Mouse (Mus musculus) heart, postnatal 25 days (tissue): ENCODE data around the gene Zkscan5. TPM values are rescaled to one million over a fixed set of nuclear protein-coding genes. Genes with fewer than 3 reads are reported as not detected.

Experiments used
- DNase-seq: peaks from one replicate; pipeline ENCODE4 v3.0.0; 2022; ENCODE audit warnings: low spot score
- intact Hi-C: fragments of 180-260 bp; cut with DNase I; formaldehyde crosslinking; loops from one replicate; pipeline ENCODE4 v1.15.1; 2025
- total RNA-seq, 2 experiments: library from RNA; stranded (reverse); gene quantifications; 2 replicates each; pipeline ENCODE4 v1.2.3; 2021

Zkscan5 gene
- 10 to 100 TPM in 1 of 2 experiments, 1 to 10 TPM in 1; 9.4 to 11.0 TPM for total RNA-seq

DNA sequence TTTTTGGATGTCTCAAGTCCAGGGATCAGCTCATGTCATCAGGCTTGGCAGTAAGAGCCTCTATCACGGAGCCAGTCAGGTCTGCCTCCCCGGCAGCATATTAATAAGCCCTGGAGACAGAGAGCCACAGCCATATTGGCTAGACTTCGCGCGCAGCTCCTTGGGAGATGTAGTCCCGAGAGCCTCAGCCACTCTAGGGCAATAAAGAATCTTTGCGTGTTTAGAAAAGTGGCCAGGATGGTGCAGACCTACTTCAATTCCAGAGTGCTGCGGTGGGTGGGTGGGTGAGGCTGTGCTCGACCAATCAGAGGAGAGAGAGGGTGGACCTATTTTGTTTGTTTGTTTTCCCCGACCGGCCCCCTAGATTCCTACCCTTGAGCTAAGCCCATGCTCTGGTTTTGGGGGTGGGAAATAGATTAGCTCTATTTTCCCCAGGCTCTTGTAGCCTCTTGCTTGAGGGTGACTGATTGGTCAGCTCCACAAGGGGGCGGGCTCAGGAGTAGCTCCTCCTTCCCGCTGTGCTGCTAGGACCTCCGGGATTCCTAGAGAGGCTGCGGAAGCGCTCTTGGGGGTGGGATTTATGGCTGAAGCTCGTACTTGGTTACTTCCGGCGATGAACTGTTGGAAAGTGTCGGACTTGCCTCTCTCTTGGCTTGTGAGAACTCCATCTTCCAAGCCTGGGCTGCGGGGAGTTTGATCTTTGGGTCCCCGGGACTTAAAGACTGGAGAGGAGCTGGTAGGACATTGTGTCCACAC is at the start of gene Zkscan5:
Gene Zkscan5 (plus strand): TSS at position 627 of the 756 bp plus-strand sequence.
- DNase-seq, result peak; percentile 97
- intact Hi-C loops, result loop anchor here (2.0 kb wide), 1 partner anchor 25 kb away; no protein-coding TSS in a partner anchor

DNA sequence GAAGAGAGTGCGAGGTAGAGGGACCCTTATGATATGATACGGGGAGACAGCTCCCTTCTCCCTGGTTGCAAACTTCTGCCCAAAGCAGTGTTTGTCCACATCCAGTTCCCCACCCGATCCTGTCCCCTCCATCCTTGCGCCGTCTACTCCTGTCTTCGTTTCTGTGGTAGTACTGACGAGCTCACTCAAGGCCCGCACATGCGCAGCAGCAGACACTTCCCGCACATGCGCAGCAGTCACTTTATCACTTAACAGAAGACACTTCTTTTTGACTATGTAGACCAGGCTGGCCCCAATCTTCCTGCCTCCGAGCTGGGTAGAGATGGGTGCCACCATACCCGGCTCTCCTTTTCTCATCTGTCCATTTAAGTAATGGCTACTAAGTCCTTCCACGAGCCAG is 43.0 kb upstream of the Zkscan5 start:
- intact Hi-C loops, result no loop called here
- no peak for DNase-seq

DNA sequence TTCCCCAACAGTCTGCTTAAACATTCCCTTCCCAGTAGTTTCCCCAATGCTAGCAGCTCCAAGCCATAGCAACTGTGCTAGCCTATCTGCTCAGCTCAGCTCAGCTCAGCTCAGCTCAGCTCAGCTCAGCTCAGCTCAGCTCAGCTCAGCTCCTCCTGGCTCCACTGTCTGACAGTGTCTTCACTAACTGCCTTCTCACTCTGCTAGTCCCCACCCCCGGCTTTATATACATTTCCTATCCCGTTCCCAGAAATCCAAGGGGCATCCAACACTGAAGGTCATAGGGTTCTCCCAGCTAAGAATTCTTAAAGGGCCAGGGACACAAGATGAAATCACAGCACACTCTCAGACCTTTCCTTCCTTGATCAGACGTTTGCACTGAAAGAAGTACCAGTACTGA is 39.7 kb upstream of the Zkscan5 start:
- no peak for DNase-seq

DNA sequence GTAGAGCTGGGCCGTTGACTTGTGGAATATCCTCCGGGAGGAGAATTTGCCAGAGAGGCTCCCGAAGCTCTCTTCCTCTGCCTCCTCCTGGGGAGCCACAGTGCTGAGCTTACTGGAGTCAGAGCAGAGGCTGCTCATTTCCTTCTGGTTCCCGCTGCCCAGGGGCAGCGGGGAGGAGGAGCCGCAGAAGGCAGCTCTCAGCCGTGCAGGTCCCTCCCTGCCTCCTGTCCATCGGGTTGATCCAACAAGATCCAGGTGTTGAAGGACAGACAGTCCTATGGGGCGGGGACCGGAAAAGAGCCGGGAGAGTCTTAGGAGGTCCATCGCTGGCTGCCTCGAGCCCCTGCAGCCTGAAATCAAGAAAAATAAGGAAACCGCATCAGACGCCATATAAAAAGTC is 39.2 kb upstream of the Zkscan5 start:
- no peak for DNase-seq
- intact Hi-C loops, result no loop called here

More for the DNA sequence above, 39.7 kb upstream of the Zkscan5 start:
- intact Hi-C loops, result no loop called here

DNA sequence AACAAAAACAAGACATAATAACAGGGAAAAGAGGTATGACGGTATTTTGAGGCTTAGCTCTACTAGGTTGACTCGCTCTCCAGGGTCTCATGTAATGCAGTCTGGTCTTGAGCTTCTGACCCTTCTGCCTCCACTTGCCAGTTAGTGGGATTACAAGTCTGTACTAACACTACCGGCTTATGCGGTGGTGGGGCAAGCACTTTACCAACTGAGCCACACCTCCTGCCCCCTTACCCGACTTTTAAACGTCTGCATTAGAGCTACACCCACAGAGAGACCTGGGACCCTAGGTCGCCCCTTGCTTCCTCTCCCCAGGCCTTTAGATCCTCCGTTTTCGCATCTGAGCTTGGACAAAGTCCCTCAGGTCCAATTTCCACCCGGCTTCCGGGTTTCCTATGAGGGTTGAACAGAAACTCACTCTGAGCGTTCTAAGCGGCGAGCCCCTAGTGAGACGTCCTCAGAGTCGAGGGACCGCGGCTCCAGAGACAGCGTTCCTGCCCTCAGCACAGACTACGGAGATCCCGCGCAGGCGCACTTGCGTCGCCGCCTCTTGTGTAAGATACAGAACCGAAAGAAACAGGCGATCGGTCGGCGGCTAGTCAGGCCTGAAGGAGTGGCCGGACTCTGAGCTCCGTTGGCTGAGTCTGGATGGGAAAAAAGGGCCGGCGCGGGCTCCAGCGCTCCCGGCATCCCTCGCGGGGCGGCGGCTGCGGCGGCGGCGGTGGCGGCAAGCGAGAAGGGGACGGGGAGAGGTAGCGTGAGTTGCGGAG is 37.6 kb upstream of the Zkscan5 start, which contains the start of the genes Ptcd1 and Cpsf4:
Gene Ptcd1 (minus strand): TSS at position 573 of the 770 bp plus-strand sequence.
Gene Cpsf4 (plus strand): TSS at position 678 of the 770 bp plus-strand sequence.
- intact Hi-C loops, result loop anchor here (2.0 kb wide), 2 partner anchors 24 to 26 kb away; partner anchors contain the start of genes Bud31 and Pdap1

DNA sequence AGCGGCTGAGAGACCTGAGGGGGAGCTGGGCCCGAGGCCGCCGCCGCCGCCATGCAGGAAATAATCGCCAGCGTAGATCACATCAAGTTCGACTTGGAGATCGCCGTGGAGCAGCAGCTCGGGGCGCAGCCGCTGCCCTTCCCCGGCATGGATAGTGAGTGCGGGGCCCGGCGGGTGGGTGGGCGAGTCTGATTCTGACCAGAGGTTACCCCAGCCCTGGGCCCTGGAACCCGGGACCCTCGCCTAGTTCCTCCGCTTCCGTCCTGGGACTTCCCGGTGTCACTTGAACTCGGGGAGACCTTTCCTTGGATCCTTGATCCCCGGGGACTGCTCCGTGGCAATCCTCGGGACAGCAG is 37.1 kb upstream of the Zkscan5 start:
- intact Hi-C loops, result loop anchor here (2.0 kb wide), 2 partner anchors 24 to 26 kb away; partner anchors contain the start of genes Bud31 and Pdap1
- no peak for DNase-seq

More for the DNA sequence above, 37.6 kb upstream of the Zkscan5 start, which contains the start of the genes Ptcd1 and Cpsf4:
- peak; percentile 97 for DNase-seq

DNA sequence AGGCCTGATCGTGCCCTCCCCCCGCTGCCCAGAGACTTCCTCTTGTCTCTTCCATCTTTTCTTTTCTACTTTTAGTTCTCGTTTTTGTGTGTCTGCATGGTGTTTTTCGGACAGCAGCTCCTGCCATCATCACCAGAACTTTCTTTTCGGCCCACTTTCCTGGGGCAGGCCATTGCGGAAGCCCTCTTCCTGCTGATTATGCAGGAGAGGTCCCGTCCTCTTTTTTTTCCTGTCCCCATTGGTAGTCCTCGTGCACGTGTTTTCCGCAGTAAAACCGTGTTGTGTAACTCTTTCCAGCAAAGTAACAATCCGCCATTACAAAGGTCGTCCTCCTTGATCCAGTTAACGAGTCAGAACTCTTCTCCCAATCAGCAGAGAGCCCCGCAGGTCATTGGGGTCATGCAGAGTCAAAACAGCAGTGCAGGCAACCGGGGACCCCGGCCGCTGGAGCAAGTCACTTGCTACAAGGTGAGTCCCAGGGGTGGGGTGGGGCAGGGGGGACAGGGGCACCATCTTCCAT is 25.8 kb upstream of the Zkscan5 start:
- intact Hi-C loops, result no loop called here
- DNase-seq, result no peak

DNA sequence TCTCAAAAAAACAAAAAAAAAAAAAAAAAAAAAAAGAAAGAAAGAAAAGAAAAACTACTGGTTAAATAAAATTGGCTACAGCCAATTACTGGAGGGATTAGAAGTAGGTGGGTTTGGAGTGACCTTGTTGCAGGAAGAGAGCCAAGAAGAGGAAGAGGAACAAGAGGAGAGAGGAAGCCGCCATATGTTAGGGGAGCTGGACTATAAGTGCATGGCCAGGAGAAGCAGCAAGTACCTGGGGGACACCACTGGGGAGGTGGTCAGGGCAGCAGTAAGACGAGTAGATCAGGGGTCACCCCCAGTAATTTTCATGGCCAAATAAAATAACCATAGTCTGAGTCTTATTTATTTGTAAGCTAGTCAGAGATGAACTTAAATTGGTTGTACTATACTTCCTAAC is 19.1 kb upstream of the Zkscan5 start:
- intact Hi-C loops, result no loop called here
- DNase-seq, result no peak

DNA sequence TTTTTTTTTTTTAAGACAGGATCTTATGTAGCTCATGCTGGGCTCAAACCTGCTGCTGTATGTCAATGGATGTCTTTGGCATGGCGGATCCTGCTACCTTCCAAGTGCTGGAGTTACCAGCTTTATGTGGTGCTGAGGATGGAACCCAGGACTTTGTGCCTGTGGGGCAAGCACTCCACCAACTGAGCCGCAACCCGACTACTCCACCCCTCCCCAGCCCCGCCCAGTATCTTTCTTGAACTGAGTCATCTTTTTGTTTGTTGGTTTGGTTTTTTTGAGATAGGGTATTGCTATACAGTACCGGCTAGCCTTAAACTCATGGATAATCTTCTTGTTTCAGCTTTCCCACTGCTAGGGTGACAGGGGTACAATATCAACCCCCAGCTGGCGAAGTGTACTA is 14.9 kb upstream of the Zkscan5 start:
- DNase-seq, result no peak
- intact Hi-C loops, result no loop called here

DNA sequence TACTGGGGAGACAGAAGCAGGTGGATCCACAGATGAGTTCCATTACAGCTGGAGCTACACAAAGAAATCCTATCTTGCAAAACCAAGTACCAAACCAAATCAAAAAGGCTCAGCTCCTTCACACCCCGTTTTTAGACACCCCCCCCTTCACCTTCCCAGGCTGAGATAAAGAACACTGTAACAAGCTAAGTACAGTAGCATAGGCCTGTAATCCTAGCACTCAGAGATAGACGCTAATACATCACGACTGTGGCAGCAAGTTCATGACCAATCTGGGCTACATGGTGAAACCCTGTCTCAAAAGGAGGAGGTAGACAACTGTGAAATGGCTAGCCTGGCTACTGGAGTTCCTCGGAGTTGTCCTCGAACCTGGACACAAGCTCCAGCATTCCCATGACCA is 14.0 kb upstream of the Zkscan5 start:
- intact Hi-C loops, result loop anchor here (2.0 to 5.0 kb wide), 2 partner anchors 24 to 42 kb away; partner anchors contain the start of genes Cpsf4, Ptcd1 and Zfp655
- DNase-seq, result no peak

DNA sequence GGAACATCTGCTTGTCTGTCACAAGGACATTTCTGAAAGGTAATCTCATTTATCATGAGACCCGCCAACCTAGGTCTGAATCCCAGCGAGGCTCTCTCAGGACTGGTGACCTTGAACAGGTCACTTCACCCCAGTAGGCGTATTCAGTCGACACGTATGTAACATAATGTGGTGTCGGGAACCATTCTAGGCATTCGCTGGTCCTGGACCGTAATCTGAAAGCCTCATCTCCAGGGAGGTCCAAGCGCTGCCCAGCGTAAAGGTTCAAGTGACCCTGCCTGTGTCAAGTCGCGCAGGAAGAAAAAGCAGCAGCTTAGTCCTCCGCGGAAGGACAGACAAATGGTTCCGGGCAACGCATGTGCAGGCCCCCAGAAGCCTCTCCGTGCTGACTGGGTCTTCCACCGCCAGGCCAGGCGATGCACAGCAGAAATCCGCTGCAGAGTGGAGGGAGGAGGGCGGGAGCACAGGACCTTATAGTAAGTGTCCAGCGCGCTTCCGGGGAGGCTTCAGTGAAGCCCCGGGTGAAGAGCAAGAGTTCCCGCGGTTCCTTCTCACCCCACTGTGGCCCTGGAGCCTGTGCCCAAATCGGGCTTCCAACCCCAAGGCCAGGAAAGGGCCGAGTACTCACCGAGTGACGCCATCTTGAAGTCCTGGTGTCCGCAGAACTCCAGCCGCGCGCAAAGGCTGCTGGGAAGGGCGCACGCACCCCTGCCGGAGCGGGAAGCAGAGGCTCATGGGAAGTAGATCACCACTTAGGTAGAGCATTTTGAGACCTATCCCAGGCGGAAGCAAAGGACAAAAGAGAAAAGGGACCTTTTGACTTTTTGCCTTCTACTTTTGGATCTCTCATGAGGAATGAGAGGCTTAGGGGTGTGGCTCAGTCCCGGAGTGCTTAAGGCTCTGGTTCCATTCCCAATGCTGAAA is 13.2 kb upstream of the Zkscan5 start:
- peak; percentile 78 for DNase-seq
- intact Hi-C loops, result loop anchor here (2.0 to 5.0 kb wide), 2 partner anchors 24 to 41 kb away; partner anchors contain the start of genes Cpsf4, Ptcd1 and Zfp655

DNA sequence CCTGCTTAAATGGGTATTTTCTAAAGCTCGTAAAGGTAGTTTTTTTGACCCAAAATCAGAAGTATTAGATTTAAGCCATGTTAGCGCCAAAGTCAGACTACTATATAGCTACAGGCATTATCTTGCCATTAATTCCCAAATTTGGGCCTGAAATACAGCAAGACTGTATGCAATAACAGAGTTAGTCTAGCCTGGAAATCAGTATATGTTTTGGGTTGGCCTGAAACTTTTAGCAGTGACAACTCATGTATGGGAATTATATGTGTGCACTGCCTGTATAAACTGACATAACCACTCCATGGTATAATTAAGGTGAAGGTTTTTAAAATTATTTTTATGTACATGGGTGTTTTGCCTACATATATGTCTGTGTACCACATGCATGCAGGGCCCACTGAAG is 12.4 kb upstream of the Zkscan5 start, which contains the start of gene Atp5j2:
Gene Atp5j2 (minus strand): TSS at position 101 of the 400 bp plus-strand sequence.
- intact Hi-C loops, result loop anchor here (2.0 to 5.0 kb wide), 2 partner anchors 25 to 40 kb away; partner anchors contain the start of genes Cpsf4, Ptcd1 and Zfp655
- DNase-seq, result no peak

DNA sequence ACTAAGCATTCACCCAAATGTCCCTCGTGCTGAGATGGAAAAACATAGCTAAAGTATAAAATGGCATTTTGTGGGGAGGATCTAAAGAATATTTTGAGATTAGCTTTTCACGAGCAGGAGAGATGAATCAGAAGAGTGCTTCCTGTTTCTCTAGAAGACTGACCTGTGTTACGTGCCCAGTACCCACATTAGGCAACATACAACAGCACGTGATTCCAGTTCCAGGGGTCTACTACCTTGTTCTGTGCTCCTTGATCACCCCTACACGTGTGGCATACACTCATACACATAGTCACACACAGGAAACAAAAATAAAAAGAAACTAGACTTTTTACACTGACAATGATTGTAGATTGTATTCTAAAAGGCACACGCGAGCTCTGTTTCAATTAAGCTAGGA is 4.0 kb upstream of the Zkscan5 start:
- intact Hi-C loops, result no loop called here
- no peak for DNase-seq

DNA sequence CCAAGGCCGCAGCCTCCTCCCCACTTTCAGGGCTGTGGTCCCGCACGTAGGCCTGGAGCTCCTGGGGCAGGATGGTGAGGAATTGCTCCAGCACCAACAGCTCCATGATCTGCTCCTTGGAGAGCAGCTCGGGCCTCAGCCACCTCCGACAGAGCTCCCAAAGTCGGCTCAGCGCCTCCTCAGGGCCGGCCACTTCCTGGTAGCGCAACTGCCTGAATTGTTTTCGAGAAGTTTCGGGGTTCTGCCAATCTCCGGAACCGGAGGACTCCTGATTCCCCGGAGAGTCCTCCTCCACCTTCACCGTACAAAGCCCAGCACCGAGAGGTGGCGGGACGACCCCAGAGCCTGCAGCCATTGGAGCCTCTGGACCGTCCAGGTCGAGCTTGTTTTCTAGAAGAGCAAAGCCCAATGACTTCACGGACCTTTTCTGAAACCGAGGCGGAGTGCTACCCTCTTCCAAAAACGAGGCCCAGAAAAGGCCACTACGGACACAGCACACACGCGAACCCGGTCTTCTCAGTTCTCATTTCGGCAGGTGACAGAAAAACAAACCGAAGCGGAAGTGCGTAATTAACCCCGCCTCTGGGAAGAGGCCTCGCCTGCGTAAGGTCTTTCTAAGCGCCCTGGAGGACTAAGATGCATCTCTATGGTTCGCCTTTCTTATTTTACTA is 2.9 kb upstream of the Zkscan5 start, which contains the start of gene Zkscan14:
Gene Zkscan14 (minus strand): TSS at position 548 of the 671 bp plus-strand sequence.
- peak; percentile 54 for DNase-seq
- intact Hi-C loops, result no loop called here

DNA sequence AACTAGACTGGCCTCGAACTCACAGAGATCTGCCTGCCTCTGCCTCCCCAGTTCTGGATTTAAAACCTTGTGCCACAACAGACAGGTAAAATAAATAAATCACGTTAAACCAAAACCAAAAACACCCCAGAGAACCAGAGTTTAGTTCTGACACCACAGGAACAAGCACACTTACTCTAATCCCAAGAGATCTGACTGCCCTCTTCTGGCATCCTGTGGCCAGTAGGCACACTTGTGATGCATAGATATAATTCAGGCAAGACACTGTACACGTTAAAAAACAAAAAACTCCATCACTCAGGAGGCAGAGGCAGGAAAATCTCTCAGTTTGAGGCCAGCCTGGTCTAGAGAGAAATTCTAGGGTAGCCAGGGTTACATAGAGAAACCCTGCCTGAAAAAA is 1.9 kb upstream of the Zkscan5 start:
- DNase-seq, result no peak
- intact Hi-C loops, result no loop called here

DNA sequence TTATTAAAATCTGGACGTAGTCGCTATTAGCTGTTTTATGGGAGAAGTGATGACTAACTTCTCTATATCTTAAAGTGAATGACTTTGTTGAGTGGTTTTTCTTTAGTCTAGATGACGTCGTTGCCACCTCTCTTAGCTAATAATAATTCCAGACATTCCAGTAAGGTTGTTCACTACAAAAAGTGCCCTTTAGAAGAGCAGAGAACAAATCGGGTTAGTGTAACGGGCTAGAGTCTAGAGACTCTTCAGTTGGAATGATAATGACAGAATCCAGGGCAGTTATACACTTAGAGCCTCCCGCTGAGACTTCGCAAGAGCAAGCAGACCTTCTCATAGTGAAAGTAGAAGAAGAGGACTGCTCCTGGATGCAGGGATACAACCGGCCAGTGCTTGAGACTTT is 679 bp downstream of the Zkscan5 start:
- no peak for DNase-seq
- intact Hi-C loops, result loop anchor here (2.0 kb wide), 1 partner anchor 24 kb away; no protein-coding TSS in a partner anchor

DNA sequence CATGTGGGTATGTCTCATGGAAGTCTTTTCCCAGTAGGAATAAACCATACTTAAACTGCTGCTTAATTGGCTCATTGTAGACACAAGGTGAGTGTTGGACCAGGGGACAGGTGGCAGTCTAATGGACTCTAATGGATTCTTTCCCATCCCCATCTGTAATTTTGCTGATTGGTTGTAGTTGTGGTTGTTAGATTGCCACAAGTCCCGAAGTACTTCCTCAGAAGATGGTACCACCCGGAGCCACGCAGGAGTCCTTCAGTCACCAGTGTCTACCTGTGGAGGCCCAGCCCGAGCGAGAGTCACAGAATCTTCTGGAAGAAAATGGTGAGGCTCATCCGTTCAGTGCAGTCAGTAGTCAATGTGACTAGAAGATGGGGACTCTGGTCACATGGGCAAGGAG is 3.0 kb downstream of the Zkscan5 start:
- intact Hi-C loops, result no loop called here
- DNase-seq, result no peak

DNA sequence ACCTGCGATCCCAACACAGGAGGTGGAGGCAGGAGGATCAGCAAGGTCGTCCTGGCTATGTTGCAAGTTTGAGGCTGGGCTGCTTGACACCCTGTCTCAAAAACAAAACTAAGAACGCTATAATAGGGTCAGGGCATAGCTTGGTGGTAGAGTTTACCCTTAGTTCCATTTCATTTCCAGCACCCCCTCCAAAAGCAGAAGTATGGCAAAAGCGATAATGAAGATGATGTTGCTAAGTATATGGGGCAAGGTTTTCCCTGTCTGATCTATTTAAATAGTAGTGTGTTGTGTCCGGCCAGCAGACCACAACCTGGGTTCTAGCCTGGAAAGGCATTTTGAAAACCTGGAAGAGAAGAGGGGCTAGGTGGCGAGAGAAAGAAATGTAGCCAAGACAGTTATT is 3.6 kb downstream of the Zkscan5 start:
- intact Hi-C loops, result no loop called here
- no peak for DNase-seq
